Mouse (Mus musculus) CH12.LX (cell line): Measurements from ENCODE around the gene Rubcnl. TPM values are rescaled to one million over a fixed set of nuclear protein-coding genes. Genes with fewer than 3 reads are reported as not detected.
A peak's percentile ranks its signal among the peaks of the same experiment; 100 is the strongest.

ENCODE experiments used
- DNase-seq: peaks from one replicate; pipeline ENCODE4 v3.0.0-alpha.2; 2013; ENCODE audit errors: extremely low read depth
- H3K27ac ChIP-seq: 2 replicates; pipeline ENCODE4 v1.5.1; 2012; ENCODE audit warnings: low read depth, mild to moderate bottlenecking, control low read depth, moderate library complexity; ENCODE audit not compliant: insufficient read depth
- H3K27me3 ChIP-seq: replicated peaks from 2 replicates; pipeline ENCODE3; 2012; ENCODE audit warnings: inconsistent platforms
- H3K36me3 ChIP-seq, 2 experiments: replicated peaks in 1 of 2; 2 replicates each; pipeline versions ENCODE3 to v1.6.1; 2012; ENCODE audit warnings: inconsistent platforms in 1 of 2, low read length in 1 of 2, mild to moderate bottlenecking in 1 of 2, mixed read lengths in 1 of 2, moderate library complexity in 1 of 2; ENCODE audit not compliant: control insufficient read depth in 1 of 2, insufficient read depth in 1 of 2
- H3K4me1 ChIP-seq, 2 experiments: 2 replicates each; pipeline ENCODE4 v1.6.1; 2012; ENCODE audit warnings: inconsistent platforms in 1 of 2, moderate library complexity in 1 of 2; ENCODE audit not compliant: insufficient read depth in 2 of 2, control insufficient read depth in 1 of 2
- H3K4me2 ChIP-seq: 2 replicates; pipeline ENCODE4 v1.6.1; 2012; ENCODE audit warnings: low read depth, mild to moderate bottlenecking, control low read depth; ENCODE audit not compliant: poor library complexity, insufficient read depth, severe bottlenecking
- H3K4me3 ChIP-seq, 3 experiments: fragments of 150-350 bp in 1 of 3; sonication (generic) in 1 of 3; replicated peaks in 1 of 3; 2 replicates each; pipeline versions ENCODE3 to v1.5.1; 2011 to 2012; ENCODE audit warnings: low read depth in 2 of 3, low read length in 2 of 3, mild to moderate bottlenecking in 2 of 3, moderate library complexity in 2 of 3, control low read depth in 1 of 3, improper control_type of control experiment in 1 of 3, inconsistent platforms in 1 of 3, mixed read lengths in 1 of 3; ENCODE audit not compliant: poor library complexity in 1 of 3
- H3K79me2 ChIP-seq: replicated peaks from 2 replicates; pipeline ENCODE4 v1.6.1; 2012; ENCODE audit warnings: mild to moderate bottlenecking, moderate library complexity; ENCODE audit not compliant: control insufficient read depth, poor library complexity, insufficient read depth, severe bottlenecking; ENCODE audit errors: extremely low read depth
- H3K9ac ChIP-seq: 2 replicates; pipeline ENCODE4 v1.6.1; 2012; ENCODE audit warnings: low read depth, mild to moderate bottlenecking, control low read depth, moderate library complexity; ENCODE audit not compliant: insufficient read depth
- H3K9me3 ChIP-seq: replicated peaks from 2 replicates; pipeline ENCODE3; 2012; ENCODE audit warnings: low read length, inconsistent platforms, mixed read lengths
- BHLHE40 ChIP-seq: IDR thresholded peaks from 2 replicates; pipeline ENCODE4 v1.6.1; 2011; ENCODE audit warnings: mild to moderate bottlenecking, low read depth, low read length, improper control_type of control experiment
- CHD2 ChIP-seq: IDR thresholded peaks from 2 replicates; pipeline ENCODE4 v1.6.1; 2011; ENCODE audit warnings: low read length, improper control_type of control experiment
- CTCF ChIP-seq, 2 experiments: IDR thresholded peaks in 1 of 2; conservative IDR thresholded peaks in 1 of 2; 2 replicates each; pipeline ENCODE4 v1.5.1; 2011 to 2012; ENCODE audit warnings: low read depth in 2 of 2, low read length in 2 of 2, improper control_type of control experiment in 1 of 2, inconsistent platforms in 1 of 2, mild to moderate bottlenecking in 1 of 2, moderate library complexity in 1 of 2
- E2F4 ChIP-seq: IDR thresholded peaks from 2 replicates; pipeline ENCODE4 v1.6.1; 2011; ENCODE audit warnings: low read depth, low read length, improper control_type of control experiment; ENCODE audit not compliant: insufficient replicate concordance
- EP300 ChIP-seq: IDR thresholded peaks from 2 replicates; pipeline ENCODE4 v1.6.1; 2011; ENCODE audit warnings: low read length, improper control_type of control experiment
- ETS1 ChIP-seq: conservative IDR thresholded peaks from 2 replicates; pipeline ENCODE4 v1.6.1; 2012; ENCODE audit warnings: low read depth, mild to moderate bottlenecking, inconsistent platforms, low read length, improper control_type of control experiment, moderate library complexity
- IRF4 ChIP-seq: IDR thresholded peaks from 2 replicates; pipeline ENCODE4 v1.6.1; 2014; ENCODE audit warnings: low read depth, mild to moderate bottlenecking, inconsistent platforms, low read length, improper control_type of control experiment
- JUN ChIP-seq: IDR thresholded peaks from 2 replicates; pipeline ENCODE4 v1.6.1; 2011; ENCODE audit warnings: low read depth, mild to moderate bottlenecking, low read length, improper control_type of control experiment, moderate library complexity; ENCODE audit not compliant: insufficient read depth
- JUND ChIP-seq: conservative IDR thresholded peaks from 2 replicates; pipeline ENCODE4 v1.6.1; 2011; ENCODE audit warnings: low read depth, low read length, improper control_type of control experiment
- MAFK ChIP-seq: IDR thresholded peaks from 2 replicates; pipeline ENCODE4 v1.6.1; 2011; ENCODE audit warnings: low read length, improper control_type of control experiment; ENCODE audit not compliant: insufficient replicate concordance
- MAX ChIP-seq: IDR thresholded peaks from 2 replicates; pipeline ENCODE4 v1.6.1; 2011; ENCODE audit warnings: low read length, improper control_type of control experiment
- MEF2A ChIP-seq: IDR thresholded peaks from 2 replicates; pipeline ENCODE4 v1.6.1; 2014; ENCODE audit warnings: low read depth, mild to moderate bottlenecking, inconsistent platforms, low read length, improper control_type of control experiment, borderline replicate concordance
- MXI1 ChIP-seq: IDR thresholded peaks from 2 replicates; pipeline ENCODE4 v1.6.1; 2011; ENCODE audit warnings: mild to moderate bottlenecking, low read depth, low read length, improper control_type of control experiment
- NELFE ChIP-seq: IDR thresholded peaks from 2 replicates; pipeline ENCODE4 v1.6.1; 2011; ENCODE audit warnings: low read depth, low read length, improper control_type of control experiment
- NRF1 ChIP-seq: IDR thresholded peaks from 2 replicates; pipeline ENCODE4 v1.6.1; 2014; ENCODE audit warnings: low read depth, mild to moderate bottlenecking, inconsistent platforms, low read length, improper control_type of control experiment, moderate library complexity
- POLR2AphosphoS2 ChIP-seq: IDR thresholded peaks from 2 replicates; pipeline ENCODE4 v1.6.1; 2011; ENCODE audit warnings: low read depth, low read length, improper control_type of control experiment
- RCOR1 ChIP-seq: conservative IDR thresholded peaks from 2 replicates; pipeline ENCODE4 v1.6.1; 2012; ENCODE audit warnings: low read depth, mild to moderate bottlenecking, inconsistent platforms, low read length, improper control_type of control experiment
- SIN3A ChIP-seq: IDR thresholded peaks from 2 replicates; pipeline ENCODE4 v1.6.1; 2012; ENCODE audit warnings: low read length, improper control_type of control experiment, inconsistent platforms
- SMC3 ChIP-seq: IDR thresholded peaks from 2 replicates; pipeline ENCODE4 v1.6.1; 2011; ENCODE audit warnings: low read depth, low read length, improper control_type of control experiment
- TBP ChIP-seq: conservative IDR thresholded peaks from 2 replicates; pipeline ENCODE4 v1.6.1; 2011; ENCODE audit warnings: low read depth, low read length, improper control_type of control experiment
- TCF12 ChIP-seq: IDR thresholded peaks from 2 replicates; pipeline ENCODE4 v1.6.1; 2014; ENCODE audit warnings: low read depth, mild to moderate bottlenecking, inconsistent platforms, low read length, improper control_type of control experiment
- dilution Hi-C: fragments of 300-500 bp; cut with MboI; formaldehyde crosslinking; loops from 2 replicates; pipeline ENCODE4 v1.14.3; 2020; ENCODE audit warnings: low sequenced_read_pairs; ENCODE audit not compliant: extremely low pct_unique_long_range_greater_than_20kb, extremely low pct_ligation_motif_present
- in situ Hi-C: fragments of 300-500 bp; cut with MboI; formaldehyde crosslinking; loops from 3 replicates; pipeline ENCODE4 v1.14.3; 2019; ENCODE audit warnings: low sequenced_read_pairs, low pct_ligation_motif_present, low pct_unique_long_range_greater_than_20kb, mixed read lengths
- polyA plus RNA-seq: library from polyadenylated mRNA; unstranded; fragments of >175 nt; gene quantifications from 2 replicates; pipeline ENCODE4 v1.2.1, GENCODE M21; 2012; ENCODE audit warnings: low read depth; ENCODE audit not compliant: insufficient read length
- total RNA-seq, 2 experiments: library from RNA; depleted of rRNA; stranded (reverse); fragments of 300-350 nt in 1 of 2; fragments of >200 nt in 1 of 2; gene quantifications; 2 replicates each; pipeline ENCODE4 v1.2.3; 2012 to 2014

Gene Rubcnl
- total and polyA plus RNA-seq, 3 experiments = 24.7 to 27.2 (median 24.9) TPM

DNA sequence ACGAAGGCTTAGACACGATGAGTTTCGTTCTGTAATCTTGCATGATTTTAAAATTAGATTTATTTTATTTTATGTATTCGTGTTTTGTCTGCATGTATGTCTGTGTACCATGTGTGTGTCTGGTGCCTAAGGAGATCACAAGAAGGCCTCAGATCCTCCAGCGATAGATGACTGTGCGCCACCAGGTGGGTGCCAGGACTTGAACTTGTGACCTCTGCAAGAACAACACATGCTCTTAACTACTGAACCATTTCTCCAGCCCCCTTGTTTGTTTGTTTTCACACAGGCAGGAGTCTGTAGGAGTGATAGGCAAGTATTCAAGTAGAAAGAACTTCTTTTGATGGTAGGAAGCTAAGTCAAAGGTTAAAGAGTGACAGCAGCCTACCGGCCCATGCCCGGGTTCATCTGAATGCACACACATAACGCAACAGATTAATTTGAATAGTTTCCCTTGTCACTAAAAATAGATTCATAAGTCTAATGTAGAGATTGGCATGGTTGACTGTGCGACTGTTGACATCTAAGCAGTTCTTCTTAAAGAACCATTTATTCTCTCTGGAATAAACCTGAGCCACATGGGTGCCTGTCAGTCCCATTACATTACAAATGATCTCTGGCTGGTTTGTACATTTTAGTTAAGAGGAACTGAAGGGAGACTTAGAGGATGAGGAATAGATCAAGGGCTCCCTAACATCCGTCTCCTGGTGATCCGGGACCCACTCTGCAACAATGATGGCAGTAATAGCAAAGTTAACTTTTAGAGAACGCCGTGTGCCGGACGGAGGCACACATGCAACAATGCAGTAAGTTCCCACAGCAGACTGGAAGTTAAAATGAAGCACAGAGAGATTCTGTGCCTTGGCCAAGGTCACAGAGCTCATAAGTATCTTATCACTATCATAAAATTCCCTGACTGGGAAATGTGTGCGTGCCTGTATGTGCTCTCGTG is 2.3 kb downstream of the Rubcnl start:
- dilution Hi-C loops = no loop called here
- Histone ChIP-seq H3K4me3 (peak overlapping the region; percentile 37 to 85 (median 42)), H3K9ac (peak overlapping the region; percentile 81), H3K4me2 (peak overlapping the region; percentile 67), H3K27me3 (no peaks in the 10 kb centered on the region), H3K4me1 (peaks cover 13 to 58% of the 10 kb centered on the region in 2 experiments), H3K27ac (peak overlapping the region; percentile 97), H3K79me2 (peaks cover 29% of the 10 kb centered on the region), H3K9me3 (no peaks in the 10 kb centered on the region), H3K36me3 (peaks cover 12 to 14% of the 10 kb centered on the region in 2 experiments)
- TF ChIP-seq RCOR1 (0 out of 2 replicates have a peak, but pooled peaks have one; percentile 10), JUN (peak; percentile 53; the same call in 1 of the 2 replicates), NELFE (0 out of 2 replicates have a peak, but pooled peaks have one; percentile 15), SIN3A (peak; percentile 54; the same call in 1 of the 2 replicates), NRF1 (no peak), E2F4 (no peak), CTCF (conservative IDR thresholded peaks at IDR 0.05 in 1 of 2, IDR thresholded peaks at IDR 0.05 in 1 of 2; ENCODE audit: low read depth in 2 of 2, low read length in 2 of 2) (no peak; a peak in 1 of 4 replicates), TBP (0 out of 2 replicates have a peak, but pooled peaks have one; percentile 35), ETS1 (peak; percentile 49; the same call in 1 of the 2 replicates), TCF12 (peak; percentile 76), SMC3 (no peak), MAFK (no peak), EP300 (peak; percentile 83), JUND (peak; percentile 72; the same call in 1 of the 2 replicates), IRF4 (peak; percentile 81; the same call in 1 of the 2 replicates), MAX (peak; percentile 50; the same call in 1 of the 2 replicates), MXI1 (peak; percentile 48), BHLHE40 (peak; percentile 64; the same call in 1 of the 2 replicates), MEF2A (peak; percentile 94), CHD2 (no peak), POLR2AphosphoS2 (no peak)
- in situ Hi-C loops = no loop called here
- peak; percentile 86 for DNase-seq
